Mouse (Mus musculus) gastrocnemius, adult 2 months (tissue): ENCODE data around the gene Sde2. TPM values are rescaled to one million over a fixed set of nuclear protein-coding genes. Genes with fewer than 3 reads are reported as not detected.
A peak's percentile ranks its signal among the peaks of the same experiment; 100 is the strongest.

ENCODE experiments used
- DNase-seq: peaks from one replicate; pipeline ENCODE4 v3.0.0; 2022
- H3K27ac ChIP-seq: fragments of 200-600 bp; 2 replicates; pipeline ENCODE4 v1.8.1; 2022; ENCODE audit warnings: mild to moderate bottlenecking
- H3K4me3 ChIP-seq: fragments of 200-600 bp; 2 replicates; pipeline ENCODE4 v1.8.1; 2022; ENCODE audit warnings: mild to moderate bottlenecking, moderate library complexity
- CTCF ChIP-seq: fragments of 200-600 bp; IDR thresholded peaks from 2 replicates; pipeline ENCODE4 v1.8.1; 2022; ENCODE audit warnings: antibody characterized with exemption, mild to moderate bottlenecking, moderate library complexity
- intact Hi-C: fragments of 180-260 bp; cut with DNase I; formaldehyde crosslinking; loops from one replicate; pipeline ENCODE4 v1.15.1; 2025
- total RNA-seq, 2 experiments: library from RNA; stranded (reverse); gene quantifications; 2 replicates each; pipeline ENCODE4 v1.2.3; 2021

The Sde2 gene
- total RNA-seq, 2 experiments from 2014 or later, result 7.4 to 7.8 TPM

DNA sequence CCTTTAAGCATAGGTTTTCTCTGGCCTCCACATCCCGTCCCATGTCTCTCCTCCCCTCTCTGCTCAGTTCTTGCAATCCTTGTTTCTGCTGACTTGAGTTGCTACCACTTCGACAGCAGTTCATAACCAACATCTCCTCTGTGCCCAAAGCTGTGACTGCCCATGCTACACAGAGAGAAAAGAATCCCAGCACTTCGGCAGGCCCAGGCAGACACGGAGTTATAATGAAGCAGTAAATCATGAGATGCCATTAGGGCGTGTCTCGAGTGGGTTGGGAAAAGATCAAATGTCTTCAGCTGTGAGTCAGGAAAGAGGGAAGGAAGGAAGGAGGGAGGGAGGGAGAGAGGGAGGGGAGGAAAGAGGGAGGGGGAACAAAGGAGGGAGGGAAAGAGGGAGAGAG, 12.9 kb upstream of the Sde2 start:
- no peak for DNase-seq
- no peak overlapping the region for H3K4me3 ChIP-seq
- no peak overlapping the region for H3K27ac ChIP-seq
- TF ChIP-seq CTCF, result no peak
- intact Hi-C loops, result no loop called here

DNA sequence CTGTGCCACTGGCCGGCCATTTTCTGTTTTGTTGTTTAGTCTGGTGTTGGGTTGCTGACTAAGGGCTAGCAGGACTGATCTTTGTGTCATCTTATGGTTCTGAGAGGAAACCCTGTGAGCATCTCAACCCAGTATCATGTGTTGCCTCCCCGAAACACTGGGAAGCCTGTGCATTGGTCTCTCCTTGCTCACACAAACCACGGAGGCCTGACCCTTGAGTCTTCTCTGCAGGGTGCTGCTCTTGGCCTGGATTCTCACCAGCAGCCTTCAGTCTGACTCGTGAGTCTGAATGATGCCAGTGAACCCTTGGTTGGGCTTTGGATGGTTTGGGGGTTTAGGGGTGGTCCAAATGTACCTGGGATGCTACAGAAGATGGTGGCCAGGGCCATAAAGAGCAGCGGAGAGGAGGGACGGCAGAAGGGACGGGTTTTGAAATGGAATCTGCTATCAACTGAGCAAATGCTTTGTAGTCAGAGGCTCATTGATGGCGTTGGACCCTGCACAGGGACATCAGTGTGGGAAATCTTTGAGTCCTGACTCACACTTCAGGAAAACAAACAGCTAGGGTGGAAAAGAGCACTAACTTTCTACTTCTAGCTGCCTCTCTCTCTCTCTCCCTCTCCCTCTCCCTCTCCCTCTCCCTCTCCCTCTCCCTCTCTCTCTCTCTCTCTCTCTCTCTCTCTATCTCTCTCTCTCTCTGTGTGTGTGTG, 11.6 kb upstream of the Sde2 start:
- no peak overlapping the region for H3K4me3 ChIP-seq
- intact Hi-C loops, result no loop called here
- TF ChIP-seq CTCF, result no peak
- DNase-seq, result no peak
- no peak overlapping the region for H3K27ac ChIP-seq

DNA sequence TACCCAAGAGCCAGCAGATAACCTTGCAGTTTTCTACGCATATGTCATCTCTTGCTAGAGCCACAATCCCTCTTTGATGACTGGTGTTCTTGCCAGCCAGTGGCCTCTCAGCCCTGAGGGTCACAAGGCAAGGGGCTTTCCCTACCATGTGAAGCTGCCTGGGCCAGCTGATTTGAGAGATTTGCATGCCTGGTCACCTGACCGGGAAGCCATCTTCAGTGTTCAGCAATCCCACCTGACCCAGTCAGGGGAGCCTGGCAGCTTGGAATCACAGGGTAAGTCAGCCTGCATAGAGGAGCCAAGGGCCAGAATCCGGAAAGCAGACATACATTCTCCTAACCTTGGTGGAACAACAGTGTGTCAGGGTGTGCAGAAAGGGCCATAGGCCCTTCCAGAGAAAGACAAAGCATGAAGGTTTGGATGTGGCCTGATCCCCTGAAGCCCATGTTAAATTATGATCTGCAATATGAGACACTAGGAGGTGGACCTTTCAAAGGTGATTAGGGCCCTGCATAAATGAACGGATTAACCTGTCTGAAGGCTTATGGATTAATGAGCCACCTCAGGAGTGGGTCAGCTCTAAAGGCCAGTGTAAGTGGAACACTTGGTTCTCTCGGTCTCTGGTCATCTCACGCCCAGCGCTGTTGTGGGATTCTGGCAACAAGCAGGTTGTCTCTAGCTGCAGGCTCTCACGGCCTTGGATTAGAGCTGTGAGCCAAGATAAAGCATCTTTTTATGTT, 9.2 kb upstream of the Sde2 start:
- intact Hi-C loops, result no loop called here
- TF ChIP-seq CTCF, result no peak
- Histone ChIP-seq H3K27ac (no peak overlapping the region), H3K4me3 (no peak overlapping the region)
- DNase-seq, result no peak

DNA sequence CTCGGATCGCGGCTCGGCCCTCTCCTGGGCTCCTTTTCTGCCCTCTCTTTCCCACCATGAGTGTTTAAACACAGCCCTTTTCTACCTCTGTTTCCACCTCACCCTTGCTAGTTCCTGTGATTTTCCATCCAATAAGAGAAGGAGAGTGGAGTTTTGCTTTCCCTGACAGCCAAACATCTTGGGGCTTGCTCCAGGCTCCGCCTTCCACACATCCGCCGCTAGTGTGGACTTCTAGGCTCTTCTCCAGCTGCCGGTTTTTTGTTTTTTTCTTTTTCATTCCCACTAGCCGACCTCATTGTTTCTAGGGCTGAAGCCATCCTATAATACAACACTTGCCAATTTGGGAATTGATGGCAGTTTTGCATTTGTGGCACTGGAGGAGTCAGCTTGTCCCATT, 2.8 kb upstream of the Sde2 start:
- peak; percentile 80 for DNase-seq
- intact Hi-C loops, result loop anchor here (1.0 kb wide), 1 partner anchor 34 kb away; no protein-coding TSS in a partner anchor
- Histone ChIP-seq H3K4me3 (peak overlapping the region; percentile 76), H3K27ac (peak overlapping the region; percentile 99)
- TF ChIP-seq CTCF, result no peak

DNA sequence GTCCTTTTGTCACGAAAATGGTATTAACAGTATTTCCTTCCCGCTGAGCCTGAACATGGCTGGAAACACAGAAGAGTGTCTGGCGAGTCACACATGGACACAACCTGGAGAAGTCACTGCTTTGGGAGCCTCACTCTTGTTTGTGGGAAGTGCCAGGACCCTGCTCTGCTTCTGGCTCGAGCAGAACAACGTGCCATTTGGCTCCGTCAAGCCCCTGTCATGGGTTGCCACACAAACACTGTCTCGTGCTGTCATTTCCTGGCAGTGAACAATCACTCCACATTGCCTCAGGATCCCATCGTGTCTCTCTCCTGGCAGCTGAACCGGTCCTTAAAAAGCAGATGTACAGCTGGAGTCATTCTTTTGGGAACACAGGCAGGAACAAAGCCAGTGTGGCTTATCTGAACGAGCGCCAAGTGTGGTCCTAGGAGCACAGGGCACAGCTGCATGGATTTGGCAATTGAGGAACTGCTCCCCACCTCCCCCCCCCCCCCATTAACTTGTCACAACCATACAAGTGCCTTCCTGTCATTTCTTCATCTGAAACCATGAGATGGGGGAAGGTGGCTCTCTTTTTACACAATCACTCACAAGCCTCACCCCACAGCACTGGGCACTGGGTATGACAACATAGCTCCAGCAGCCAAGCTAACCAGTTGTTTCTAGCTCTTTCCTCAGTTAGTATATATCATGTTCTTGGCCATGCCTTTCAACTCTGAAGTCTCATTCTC, 2.3 kb upstream of the Sde2 start:
- peak; percentile 62 for DNase-seq
- intact Hi-C loops, result loop anchor here (1.0 kb wide), 1 partner anchor 34 kb away; no protein-coding TSS in a partner anchor
- Histone ChIP-seq H3K4me3 (peak overlapping the region; percentile 76), H3K27ac (peak overlapping the region; percentile 99)
- TF ChIP-seq CTCF, result no peak

DNA sequence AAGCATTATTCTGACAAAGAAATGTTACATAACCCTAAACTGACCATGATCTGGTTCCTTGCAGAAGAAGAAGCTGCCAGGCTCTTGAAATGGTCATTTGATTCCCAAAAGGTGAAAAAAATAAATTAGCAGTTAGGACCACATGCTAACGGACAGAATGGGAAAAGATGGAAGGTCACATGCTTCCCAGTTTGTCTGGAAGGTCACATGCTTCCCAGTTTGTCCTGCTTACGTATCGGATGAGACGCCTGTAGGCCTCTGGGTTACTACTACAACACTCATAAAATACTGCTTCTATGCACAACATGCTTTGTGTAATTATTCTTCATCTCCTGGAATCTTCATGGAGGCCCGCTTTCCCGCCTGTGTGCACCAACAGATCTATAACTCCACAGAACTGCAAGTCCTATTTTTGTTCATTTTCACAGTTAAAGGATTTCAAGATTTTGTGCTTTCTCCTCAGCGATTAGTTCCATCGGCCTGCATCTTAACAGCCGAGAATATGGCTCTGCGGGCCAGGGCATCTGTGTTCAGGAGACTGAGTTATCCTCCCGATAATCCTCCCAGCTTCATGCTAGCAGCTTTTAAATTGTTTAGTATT, 1.1 kb upstream of the Sde2 start:
- no peak for DNase-seq
- no peak for TF ChIP-seq CTCF
- H3K27ac ChIP-seq, result peak overlapping the region; percentile 99
- peak overlapping the region; percentile 89 for H3K4me3 ChIP-seq
- intact Hi-C loops, result loop anchor here (2.0 kb wide), 1 partner anchor 81 kb away; no protein-coding TSS in a partner anchor

DNA sequence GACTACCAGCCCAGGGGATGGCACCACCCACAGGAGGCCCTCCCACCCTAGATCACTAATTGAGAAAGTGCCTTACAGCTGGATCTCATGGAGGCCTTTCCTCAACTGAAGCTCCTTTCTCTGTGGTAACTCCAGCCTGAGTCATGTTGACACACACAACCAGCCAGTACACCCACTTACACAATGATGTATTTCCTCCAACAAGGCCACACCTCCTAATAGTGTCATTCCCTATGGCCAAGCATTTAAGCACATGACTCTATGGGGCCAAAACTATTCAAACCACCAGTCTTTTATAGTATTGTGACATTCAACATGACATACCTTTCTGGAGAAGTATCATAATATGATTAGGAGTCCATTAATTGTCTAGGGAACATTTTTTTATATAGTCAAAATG, 7.8 kb downstream of the Sde2 start:
- TF ChIP-seq CTCF, result no peak
- intact Hi-C loops, result no loop called here
- DNase-seq, result no peak
- H3K4me3 ChIP-seq, result no peak overlapping the region
- no peak overlapping the region for H3K27ac ChIP-seq

DNA sequence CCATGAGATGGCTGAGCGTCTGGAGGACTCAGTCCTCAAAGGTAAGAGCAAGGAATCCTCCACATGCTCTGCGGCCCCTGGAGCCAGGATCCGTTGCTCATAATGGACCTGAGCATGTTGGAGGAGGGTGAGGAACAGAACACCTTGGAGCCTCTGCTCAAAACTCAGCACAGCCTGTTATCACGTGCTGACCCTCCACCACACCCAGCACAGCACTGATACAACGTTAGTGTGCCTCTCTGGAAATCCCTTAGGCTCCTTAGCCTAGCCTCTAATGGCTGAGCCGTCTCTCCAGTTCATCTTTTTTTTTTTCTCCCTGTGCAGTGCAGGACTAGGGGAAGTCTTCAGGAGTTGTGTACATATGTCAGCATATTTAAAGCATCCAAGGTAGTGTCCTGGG, 9.1 kb downstream of the Sde2 start:
- no peak overlapping the region for H3K4me3 ChIP-seq
- DNase-seq, result no peak
- H3K27ac ChIP-seq, result no peak overlapping the region
- intact Hi-C loops, result no loop called here
- no peak for TF ChIP-seq CTCF

DNA sequence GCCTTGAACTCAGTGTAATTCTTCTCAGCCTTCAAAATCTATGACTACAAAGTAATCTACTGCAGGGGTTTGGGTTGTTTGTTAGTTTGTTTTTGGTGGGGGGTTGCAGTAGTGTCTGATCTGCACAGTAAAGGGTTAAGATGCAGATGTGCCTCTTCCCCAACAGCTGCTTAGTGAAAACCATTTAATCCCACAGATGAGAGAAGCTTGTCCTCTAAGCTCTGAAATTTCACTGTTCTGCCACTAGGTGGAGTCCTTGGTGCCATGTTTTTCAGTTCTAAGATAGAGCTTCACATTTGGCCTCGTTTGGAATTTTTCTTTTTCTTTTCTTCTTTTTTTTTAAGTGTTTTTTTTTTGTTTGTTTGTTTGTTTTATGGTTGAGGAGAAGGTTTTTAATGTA, 12.7 kb downstream of the Sde2 start:
- TF ChIP-seq CTCF, result peak; percentile 83
- Histone ChIP-seq H3K27ac (no peak overlapping the region), H3K4me3 (no peak overlapping the region)
- intact Hi-C loops, result no loop called here
- no peak for DNase-seq

DNA sequence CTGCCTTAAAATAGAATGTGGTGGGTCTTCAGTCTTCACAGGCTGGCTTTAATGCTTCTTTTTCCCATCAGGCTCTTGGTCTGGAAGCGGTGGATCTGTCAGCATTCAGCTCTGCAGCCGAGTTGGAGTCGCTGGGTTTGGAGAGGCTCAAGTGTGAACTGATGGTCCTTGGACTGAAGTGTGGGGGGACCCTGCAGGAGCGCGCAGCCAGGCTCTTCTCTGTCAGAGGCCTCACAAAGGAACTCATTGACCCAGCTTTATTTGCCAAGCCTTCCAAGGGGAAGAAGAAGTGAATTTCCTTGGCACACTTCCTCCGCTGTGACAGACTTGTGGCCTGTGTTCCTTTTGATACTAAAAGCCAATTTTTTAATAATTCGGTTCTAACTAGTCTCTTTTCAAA, 15.1 kb downstream of the Sde2 start:
- DNase-seq, result no peak
- no peak overlapping the region for H3K27ac ChIP-seq
- no peak overlapping the region for H3K4me3 ChIP-seq
- intact Hi-C loops, result no loop called here
- TF ChIP-seq CTCF, result no peak

DNA sequence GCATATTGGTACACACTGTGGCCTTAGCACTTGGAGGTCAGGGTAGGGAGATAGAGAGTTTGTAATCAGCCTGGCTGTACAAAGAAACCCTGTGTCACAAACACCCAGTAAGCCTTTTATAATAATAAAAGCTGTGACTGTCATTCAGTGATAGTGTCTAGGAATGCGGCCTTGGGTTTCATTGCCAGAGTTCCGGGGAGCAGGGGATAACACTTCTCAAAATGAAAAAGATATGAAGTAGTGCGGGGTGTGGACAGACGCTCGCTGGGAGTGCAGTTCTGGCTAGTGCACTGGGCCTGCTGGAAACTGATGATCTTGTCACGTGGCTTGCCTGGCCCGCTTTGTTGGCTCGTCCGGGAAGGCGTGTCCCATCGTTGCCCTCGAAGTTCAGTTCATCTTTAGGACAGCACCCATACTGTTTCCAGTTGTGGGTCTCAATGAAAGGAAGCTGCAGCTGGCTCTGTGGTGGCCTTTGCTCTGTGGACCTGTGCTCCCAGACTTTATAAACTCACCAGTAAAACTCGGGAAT, 19.3 kb downstream of the Sde2 start:
- TF ChIP-seq CTCF, result no peak
- peak; percentile 74 for DNase-seq
- intact Hi-C loops, result no loop called here
- Histone ChIP-seq H3K4me3 (no peak overlapping the region), H3K27ac (0 out of 2 replicates have a peak overlapping the region, but pooled peaks have one; percentile 2)

DNA sequence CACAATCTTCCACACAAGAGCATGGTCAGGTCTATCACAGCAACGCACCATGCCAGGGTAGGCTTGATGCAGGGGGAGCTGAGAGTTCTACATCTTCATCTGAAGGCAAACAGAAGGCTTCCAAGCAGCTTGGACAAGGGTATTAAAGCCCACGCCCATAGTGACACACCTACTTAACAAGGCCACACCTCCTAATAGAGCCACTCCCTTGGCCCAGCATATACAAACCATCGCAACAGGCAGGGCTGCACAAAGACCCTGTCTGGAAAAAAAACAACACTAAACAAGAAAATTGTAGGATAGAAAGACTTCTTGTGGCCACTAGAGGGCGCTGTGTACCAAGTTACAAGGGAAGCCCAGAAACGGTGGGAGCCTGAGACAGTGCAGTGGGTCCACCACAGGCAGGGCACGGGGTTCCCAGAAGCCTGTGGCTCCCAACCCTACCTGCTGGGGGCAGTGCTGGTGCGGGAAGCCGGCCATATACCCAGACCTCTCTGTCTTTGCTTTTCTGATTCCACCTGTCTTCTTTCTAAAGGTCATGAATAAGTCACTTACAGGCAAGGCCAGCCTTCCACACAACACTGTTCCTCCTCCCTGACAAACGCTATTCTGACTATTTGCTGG, 23.0 kb downstream of the Sde2 start:
- Histone ChIP-seq H3K27ac (no peak overlapping the region), H3K4me3 (no peak overlapping the region)
- intact Hi-C loops, result no loop called here
- TF ChIP-seq CTCF, result peak; percentile 73
- DNase-seq, result peak; percentile 60
